Mouse (Mus musculus): ENCODE results near the gene Tufm.

The Tufm gene

GRCm38 (mm10) chr7:126487052-126487483 lies at the start of gene Tufm:
Tufm (plus strand) TSS chr7:126487361.
- DNase-seq = peak; percentile 100

DNA sequence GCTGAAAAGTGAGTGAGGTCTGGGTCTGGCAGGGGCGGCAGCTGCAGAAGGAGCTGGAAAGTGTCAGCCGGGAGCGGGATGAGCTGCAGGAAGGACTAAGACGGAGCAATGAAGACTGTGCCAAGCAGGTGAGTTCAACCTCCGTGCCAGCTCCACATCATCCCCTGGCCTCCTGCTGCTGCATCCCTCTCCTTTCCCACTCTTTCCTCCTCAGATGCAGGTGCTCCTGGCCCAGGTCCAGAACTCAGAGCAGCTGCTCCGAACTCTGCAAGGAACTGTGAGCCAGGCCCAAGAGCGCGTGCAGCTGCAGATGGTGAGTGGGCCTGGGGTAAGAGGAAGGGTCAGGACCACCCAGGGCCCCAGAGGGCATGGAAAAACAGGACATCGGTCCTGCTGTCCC lies 47.0 kb upstream of the Tufm start:
- peak; percentile 84 for DNase-seq

DNA sequence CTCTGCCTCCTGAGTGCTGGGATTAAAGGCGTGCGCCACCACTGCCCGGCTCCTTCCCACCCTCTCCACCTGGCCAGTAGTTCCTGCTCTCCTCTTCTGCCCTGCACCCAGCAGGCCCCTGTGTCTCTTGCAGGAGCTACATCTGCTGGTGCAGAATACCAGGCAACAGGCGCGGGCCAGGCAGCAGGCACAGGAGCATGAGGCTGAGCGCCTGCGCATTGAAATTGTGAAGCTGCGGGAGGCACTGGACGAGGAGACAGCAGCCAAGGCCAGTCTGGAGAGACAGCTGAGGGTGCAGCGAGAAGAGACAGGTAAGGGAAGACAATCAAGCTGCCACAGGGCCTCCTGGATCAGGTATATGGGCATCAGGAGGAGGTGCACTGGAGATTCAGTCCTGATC lies 43.2 kb upstream of the Tufm start:
- DNase-seq = peak; percentile 85

DNA sequence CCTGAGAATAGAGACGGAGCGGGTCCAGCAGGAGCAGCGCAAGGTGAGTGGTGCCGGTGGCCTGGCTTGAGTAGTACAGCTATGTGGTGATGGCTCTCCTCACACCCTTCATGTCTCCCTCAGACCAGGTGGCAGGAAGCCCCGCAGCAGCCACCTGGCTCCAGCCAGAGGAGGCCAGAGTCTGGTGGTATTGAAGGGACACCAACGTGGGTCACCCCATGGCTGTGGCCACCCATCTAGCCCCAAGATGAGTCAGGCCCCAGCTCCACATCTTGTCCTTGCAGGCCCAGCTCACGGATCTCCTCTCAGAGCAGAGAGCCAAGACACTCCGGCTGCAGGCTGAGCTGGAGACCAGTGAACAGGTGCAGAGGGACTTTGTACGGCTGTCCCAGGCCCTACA lies 42.6 kb upstream of the Tufm start:
- peak; percentile 81 for DNase-seq

DNA sequence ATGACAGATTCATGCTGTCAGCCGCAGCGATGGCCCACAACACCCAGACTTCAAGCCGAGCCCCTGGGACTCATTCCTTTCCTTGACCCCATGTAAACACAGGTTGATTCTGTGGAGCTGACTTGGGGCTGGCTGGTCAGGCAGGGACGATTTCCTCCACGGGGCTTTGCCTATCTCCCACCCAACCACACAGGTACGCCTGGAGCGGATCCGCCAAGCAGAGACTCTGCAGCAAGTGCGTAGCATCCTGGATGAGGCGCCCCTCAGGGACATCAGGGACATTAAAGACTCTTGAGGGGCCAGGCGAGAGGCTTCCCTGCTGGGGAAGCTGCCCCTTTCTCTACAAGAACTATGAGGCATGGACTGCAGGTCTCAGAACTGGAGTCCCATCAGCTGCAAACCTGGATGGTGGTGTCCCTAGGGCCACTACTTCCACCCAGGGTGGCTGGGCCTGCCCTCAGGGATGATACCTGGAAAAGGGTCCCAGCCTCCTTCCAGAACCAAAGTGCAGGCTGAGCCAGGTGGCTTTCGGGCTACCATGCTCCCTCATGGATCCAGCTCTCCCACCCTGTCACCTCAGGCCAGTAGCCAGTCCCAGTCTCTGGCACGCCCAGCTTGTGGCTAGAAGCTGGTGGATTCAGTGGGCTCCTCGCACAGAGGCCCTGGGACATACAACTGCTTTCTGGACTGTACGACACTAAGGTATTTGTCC lies 41.9 kb upstream of the Tufm start:
- peak; percentile 82 for DNase-seq

DNA sequence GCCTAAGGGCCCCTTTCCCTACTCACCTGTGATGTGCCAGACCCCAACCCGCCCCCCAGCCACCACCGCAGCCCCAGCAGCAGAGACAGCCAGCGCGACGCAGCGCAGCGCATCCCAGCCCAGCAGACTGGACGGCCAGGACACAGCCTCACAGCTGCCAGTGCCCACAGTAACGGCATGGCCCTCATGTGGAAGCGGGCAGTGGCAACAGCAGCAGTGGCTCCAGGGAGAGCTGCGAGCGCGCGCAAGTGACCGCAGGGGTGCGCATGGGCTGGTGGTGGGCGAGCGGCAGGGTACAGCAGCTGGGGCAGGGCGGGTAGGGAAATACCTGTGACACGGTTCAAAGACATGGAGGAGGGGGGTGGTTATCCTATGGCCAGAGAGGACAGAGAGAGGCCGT lies 40.9 kb upstream of the Tufm start:
- no peak for DNase-seq

- DNase-seq = peak; percentile 90
Measured at GRCm38 (mm10) chr7:126448481-126448880, 38.7 kb upstream of the Tufm start.

- DNase-seq = no peak
Measured at GRCm38 (mm10) chr7:126449991-126450390, 37.2 kb upstream of the Tufm start.

- DNase-seq = no peak
Measured at GRCm38 (mm10) chr7:126450641-126451040, 36.5 kb upstream of the Tufm start.

DNA sequence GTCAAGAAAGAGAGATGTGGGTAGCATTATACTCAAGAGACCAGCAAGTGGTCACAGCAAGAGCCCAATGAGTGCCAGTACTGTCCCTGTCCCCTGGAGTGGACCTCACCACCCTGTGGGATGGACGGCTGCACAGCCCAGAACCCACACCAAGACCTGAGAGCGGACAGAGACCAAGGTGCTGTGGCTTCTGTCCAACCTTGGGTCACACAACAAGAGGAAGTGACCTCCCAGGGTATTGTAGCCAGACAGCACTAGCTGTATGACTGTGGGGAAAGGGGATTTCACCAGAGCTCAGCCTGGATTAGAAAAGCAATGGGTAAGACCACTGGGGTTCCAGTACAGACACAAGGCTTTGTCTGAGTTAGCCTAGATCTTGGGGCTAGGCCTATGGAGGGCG lies 34.9 kb upstream of the Tufm start:
- DNase-seq = no peak

DNA sequence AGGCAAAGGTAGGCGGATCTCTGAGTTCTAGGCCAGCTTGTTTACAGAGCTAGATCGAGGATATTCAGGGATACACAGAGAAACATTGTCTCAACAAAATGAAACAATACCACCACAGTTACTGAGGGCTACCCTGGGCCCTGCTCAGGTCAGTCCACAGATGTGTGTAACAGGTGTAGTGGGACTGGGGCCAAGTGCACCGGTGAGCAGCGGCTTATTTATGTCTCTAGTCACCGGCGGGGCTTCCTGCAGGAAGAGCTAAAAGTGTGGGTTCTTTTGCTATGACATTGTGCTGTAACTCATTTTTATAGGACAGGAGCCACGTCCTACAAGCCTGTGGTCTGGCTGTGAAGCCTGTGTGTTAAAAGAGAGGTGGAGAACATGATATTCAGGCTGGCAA lies 33.3 kb upstream of the Tufm start:
- DNase-seq = no peak

DNA sequence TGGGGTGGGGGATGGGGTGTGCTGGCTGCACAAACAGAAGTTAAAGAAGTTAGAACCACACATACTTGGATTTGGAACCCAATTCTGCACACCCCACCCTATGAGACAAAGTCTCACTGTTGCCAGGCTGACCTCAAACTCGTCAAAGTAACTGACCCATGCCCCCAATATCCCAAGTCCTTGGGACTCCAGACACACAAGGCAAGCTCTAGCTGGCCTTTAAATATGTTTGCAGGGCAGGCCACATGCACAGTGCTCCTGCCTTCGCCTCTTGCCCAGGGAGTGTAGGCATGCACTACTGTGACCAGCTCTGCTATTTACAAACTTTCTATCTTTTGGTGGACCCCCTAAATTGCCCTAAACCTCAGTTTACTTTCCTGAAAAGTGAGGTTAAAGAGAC lies 31.9 kb upstream of the Tufm start:
- DNase-seq = no peak

- DNase-seq = peak; percentile 89
Measured at GRCm38 (mm10) chr7:126456382-126457266, 30.5 kb upstream of the Tufm start.

DNA sequence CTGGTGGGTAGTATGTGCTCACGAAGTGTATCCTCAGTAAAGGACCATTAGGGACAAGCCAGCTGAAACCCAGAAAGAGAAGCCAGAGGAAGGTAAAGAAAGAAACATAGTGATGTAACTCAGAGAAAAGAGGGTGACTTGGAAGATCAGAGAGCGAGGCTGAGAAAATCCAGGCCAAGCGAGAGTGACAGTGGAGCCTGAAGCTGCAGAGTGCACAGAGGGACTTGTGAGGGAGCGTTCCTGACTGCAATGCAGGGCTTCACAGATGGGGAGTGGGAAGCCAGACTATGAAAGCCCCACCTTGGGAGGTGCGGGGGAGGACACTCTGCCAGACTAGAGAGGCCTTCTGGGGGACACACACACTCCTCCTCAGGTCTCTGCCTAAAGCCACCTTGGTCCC lies 28.9 kb upstream of the Tufm start:
- no peak for DNase-seq

DNA sequence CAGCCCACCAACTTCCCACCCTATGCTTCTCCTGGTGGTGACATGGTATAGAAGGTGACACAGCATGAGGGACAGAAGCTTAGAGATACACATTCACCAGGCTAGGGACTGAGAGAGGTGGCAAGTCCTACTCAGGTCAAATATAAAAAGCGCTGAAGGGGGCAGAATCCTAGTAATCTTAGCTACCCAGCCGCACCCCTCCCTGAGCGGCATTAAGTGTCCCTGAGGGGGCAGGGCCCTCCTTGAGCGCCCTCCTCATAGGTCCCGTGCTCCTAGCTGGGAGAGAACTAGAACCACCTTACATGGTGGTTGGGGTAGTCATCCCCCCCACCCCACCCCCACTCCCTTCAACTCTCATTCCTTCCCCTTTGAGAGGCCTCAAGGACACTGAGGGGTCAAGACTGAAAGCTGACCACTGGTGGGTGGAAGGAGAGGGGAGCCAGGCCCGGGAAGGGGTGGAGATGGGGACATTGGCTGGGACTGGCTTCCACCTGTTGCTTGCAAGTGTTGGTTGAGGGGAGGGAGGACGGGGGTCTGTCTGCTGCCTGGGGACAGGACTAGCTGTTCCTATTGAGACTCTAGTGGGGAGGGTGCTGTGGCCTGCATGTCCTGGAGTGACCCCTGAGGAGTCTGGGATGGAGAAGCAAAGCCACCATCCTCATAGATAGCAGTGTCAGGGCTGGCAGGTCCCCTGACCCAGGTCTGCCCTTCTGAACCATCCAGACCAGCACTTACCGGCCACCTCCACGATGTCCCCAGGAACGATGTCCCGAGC lies 28.1 kb upstream of the Tufm start:
- DNase-seq = no peak

GRCm38 (mm10) chr7:126460623-126461399 lies 26.4 kb upstream of the Tufm start:
- no peak for DNase-seq

DNA sequence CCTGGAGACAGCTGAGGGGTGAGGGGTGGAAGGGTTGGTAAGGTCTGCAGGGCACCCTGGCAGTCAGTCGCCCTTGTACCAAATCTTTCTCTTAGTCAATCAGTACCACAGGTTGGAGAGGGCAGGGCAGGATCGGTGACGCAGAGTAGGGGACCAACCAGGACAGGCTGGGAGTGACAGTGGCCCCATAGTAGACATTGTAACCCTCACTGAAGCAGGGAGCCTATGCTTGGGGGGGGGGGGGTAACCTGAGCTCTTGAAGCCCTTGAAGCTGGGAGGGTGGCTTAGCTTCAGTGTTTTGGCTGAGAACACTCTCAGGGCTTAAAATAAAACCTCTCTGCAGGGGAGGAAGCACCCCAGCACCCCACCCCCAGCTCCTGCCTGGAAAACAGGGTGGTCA lies 25.5 kb upstream of the Tufm start:
- no peak for DNase-seq

DNA sequence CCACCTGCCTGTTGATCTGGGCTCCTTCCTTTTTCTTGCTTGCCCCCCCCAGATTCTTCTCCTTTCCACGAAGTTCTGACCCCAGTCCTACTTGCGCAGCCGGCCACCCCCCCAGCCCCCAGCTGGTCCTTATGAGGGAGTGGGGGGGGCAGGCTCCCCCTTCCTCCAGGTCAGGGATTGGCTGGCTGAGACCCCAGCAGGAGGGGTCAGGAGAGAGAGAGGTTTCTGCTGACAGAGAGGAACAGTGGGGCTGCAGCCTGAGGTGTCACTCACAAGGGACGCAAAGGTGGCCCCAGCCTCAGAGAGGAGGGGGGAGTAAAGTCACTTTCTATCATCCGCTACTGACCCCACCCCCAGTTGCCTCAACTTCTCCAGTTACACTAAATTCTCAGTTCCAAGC lies 24.2 kb upstream of the Tufm start, which contains the start of gene Atp2a1:
Atp2a1 (minus strand) TSS at position 105 of the 400 bp plus-strand sequence.
- DNase-seq = no peak

DNA sequence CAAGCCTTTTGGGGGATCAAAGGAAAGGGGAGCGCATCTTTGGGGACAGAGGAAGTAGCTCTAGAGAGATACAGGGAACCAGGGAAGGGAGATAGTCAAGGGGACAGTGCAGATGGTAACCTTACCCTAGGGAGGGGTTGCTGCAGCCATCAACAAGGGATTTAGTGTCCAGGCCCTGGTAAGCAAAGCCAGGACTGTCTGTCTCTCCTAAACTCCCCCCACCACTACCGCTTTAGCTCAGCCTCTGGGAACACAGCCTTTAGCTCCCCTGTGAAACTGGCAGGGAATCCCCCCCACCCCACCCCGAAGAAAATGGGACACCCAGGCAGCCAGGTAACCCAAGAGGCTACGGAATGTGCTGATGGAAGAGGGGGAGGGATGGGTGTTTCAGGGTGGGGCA lies 23.6 kb upstream of the Tufm start:
- DNase-seq = no peak

GRCm38 (mm10) chr7:126464121-126464520 lies 23.0 kb upstream of the Tufm start:
- peak; percentile 95 for DNase-seq

DNA sequence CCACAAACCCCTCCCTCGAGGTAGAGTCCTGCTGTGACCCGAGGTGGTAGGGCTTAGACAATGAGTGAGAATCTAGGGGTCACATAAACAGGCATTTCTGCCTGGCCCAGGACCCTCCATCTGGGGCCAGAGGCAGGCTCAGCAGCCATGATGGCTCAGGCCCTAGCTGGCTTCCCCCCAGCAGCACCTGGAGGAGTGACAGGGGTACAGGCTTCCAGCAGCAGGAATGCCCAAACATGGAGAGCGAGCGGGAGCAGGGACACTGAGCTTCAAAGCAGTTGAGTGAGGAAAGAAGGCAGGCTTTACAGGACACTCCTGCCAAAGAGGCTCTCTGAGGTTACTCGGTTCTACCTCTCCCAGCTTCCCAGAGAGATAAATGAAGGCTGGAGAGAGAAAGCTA lies 22.3 kb upstream of the Tufm start:
- peak; percentile 93 for DNase-seq

GRCm38 (mm10) chr7:126465246-126466030 lies 21.7 kb upstream of the Tufm start:
- DNase-seq = peak; percentile 97
